Mouse (Mus musculus) megakaryocyte, embryonic 14.5 days (primary cell): Measurements from ENCODE around the gene Fam155a. TPM values are rescaled to one million over a fixed set of nuclear protein-coding genes. Genes with fewer than 3 reads are reported as not detected.

Experiments
- H3K27me3 ChIP-seq: replicated peaks from 2 replicates; pipeline ENCODE3; 2012; ENCODE audit warnings: inconsistent platforms
- H3K36me3 ChIP-seq: replicated peaks from 2 replicates; pipeline ENCODE3; 2012; ENCODE audit warnings: low read length, inconsistent platforms, mixed read lengths
- H3K4me1 ChIP-seq: 2 replicates; pipeline ENCODE4 v1.6.1; 2012; ENCODE audit warnings: inconsistent platforms
- H3K4me3 ChIP-seq: replicated peaks from 2 replicates; pipeline ENCODE3; 2012; ENCODE audit warnings: moderate library complexity, mild to moderate bottlenecking, inconsistent platforms
- H3K9me3 ChIP-seq: 2 replicates; pipeline ENCODE4 v1.6.1; 2012; ENCODE audit warnings: inconsistent platforms
- FLI1 ChIP-seq: IDR thresholded peaks from 2 replicates; pipeline ENCODE4 v1.6.1; 2012; ENCODE audit warnings: low read length, inconsistent platforms, mixed read lengths
- GATA1 ChIP-seq: IDR thresholded peaks from 3 replicates; pipeline ENCODE4 v1.6.1; 2012; ENCODE audit warnings: mixed read lengths, low read length, inconsistent platforms, borderline replicate concordance
- polyA plus RNA-seq: library from polyadenylated mRNA; stranded (reverse); fragments of >175 nt; gene quantifications from 2 replicates; pipeline ENCODE4 v1.2.3, GENCODE M21; 2012; ENCODE audit warnings: low replicate concordance; ENCODE audit not compliant: insufficient read depth

Gene Fam155a
- polyA plus RNA-seq, 1 experiment = 0.10 TPM

GRCm38 (mm10) chr8:9335285-9335932 lies 435.6 kb downstream of the Fam155a start:
- TF ChIP-seq FLI1 = no peak
- TF ChIP-seq GATA1 = no peak
- no peaks in the 10 kb centered on the region for H3K4me1 ChIP-seq
- no peaks in the 10 kb centered on the region for H3K27me3 ChIP-seq
- H3K4me3 ChIP-seq = no peak overlapping the region
- H3K9me3 ChIP-seq = no peaks in the 10 kb centered on the region; the same call in 1 of the 2 replicates
- H3K36me3 ChIP-seq = no peaks in the 10 kb centered on the region

- TF ChIP-seq GATA1 = no peak
- no peak for TF ChIP-seq FLI1
- H3K4me1 ChIP-seq = no peaks in the 10 kb centered on the region
- no peaks in the 10 kb centered on the region for H3K36me3 ChIP-seq
- no peaks in the 10 kb centered on the region; the same call in 1 of the 2 replicates for H3K9me3 ChIP-seq
- H3K27me3 ChIP-seq = no peaks in the 10 kb centered on the region
- no peak overlapping the region for H3K4me3 ChIP-seq
Measured at GRCm38 (mm10) chr8:9332766-9333165, 438.2 kb downstream of the Fam155a start.

DNA sequence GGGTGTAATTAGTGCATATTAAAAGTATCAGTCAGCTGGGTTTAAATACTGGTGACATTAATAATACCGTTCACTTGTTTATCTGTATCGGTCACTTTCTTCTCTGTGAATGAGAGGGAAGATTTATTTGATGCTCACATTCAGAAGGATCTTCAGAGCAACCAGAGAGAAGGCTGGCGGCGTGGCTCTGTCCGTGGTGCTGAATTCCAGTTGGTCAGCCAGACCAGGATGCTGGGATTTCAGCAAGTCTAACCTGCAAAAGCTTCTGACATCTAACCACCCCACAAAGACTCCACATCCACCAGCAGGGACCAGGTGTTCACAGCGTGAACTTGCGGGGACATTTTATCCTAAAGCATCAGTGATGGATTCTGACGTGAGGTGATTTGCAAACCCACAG lies 461.5 kb downstream of the Fam155a start:
- Histone ChIP-seq H3K9me3 (peaks cover 12% of the 10 kb centered on the region; the same call in 1 of the 2 replicates), H3K27me3 (no peaks in the 10 kb centered on the region), H3K4me1 (peaks cover 4% of the 10 kb centered on the region; the same call in 1 of the 2 replicates), H3K4me3 (no peak overlapping the region), H3K36me3 (no peaks in the 10 kb centered on the region)
- TF ChIP-seq FLI1 = no peak
- TF ChIP-seq GATA1 = no peak

GRCm38 (mm10) chr8:9303526-9304135 lies 467.3 kb downstream of the Fam155a start:
- H3K9me3 ChIP-seq = no peaks in the 10 kb centered on the region
- H3K36me3 ChIP-seq = no peaks in the 10 kb centered on the region
- no peak overlapping the region for H3K4me3 ChIP-seq
- no peaks in the 10 kb centered on the region for H3K4me1 ChIP-seq
- TF ChIP-seq FLI1 = no peak
- no peak for TF ChIP-seq GATA1
- H3K27me3 ChIP-seq = no peaks in the 10 kb centered on the region

- Histone ChIP-seq H3K27me3 (no peaks in the 10 kb centered on the region), H3K4me3 (no peak overlapping the region), H3K36me3 (no peaks in the 10 kb centered on the region), H3K9me3 (peaks cover 4% of the 10 kb centered on the region; the same call in 1 of the 2 replicates), H3K4me1 (no peaks in the 10 kb centered on the region)
- TF ChIP-seq FLI1 (no peak), GATA1 (no peak)
Measured at GRCm38 (mm10) chr8:9295046-9295445, 475.9 kb downstream of the Fam155a start.

- TF ChIP-seq GATA1 (no peak), FLI1 (no peak)
Measured at GRCm38 (mm10) chr8:9292532-9292931, 478.4 kb downstream of the Fam155a start.

DNA sequence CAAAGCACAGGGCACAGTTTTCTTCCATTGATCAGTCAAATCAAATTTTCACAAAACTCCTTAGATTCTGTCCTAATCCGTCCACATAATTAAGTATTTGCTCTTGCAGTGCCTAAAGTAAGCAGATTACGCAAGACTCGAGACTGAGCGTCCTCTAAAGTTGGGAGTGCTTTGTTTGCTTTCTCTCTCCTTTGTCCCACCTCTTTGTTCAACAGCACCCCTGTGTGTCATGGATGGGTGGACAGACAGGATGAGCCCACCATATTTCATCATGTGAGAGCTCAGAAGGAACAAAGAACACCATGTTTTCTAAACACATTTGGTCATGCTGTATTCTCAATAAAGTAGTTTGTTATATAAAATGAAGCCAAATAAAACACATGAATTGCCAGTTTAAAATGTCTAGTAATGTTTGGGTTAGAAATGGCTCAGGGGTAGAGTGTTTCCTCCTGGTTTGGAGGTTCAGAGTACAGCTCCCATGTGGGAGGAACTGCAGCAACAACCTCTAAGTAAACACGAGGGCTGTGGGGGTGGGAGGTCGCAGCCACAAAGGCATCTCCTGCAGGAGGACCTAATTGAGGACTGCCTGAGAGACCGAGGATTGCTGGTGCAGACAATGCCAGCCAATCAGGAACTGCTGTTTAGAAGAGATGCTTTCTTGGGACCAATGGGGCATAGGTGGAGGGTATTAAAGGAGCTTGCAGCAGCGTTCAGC lies 482.8 kb downstream of the Fam155a start:
- Histone ChIP-seq H3K4me1 (no peaks in the 10 kb centered on the region), H3K27me3 (no peaks in the 10 kb centered on the region)

More at GRCm38 (mm10) chr8:9292532-9292931, 478.4 kb downstream of the Fam155a start:
- H3K36me3 ChIP-seq = no peaks in the 10 kb centered on the region
- H3K27me3 ChIP-seq = no peaks in the 10 kb centered on the region
- H3K4me1 ChIP-seq = no peaks in the 10 kb centered on the region
- H3K9me3 ChIP-seq = peaks cover 4% of the 10 kb centered on the region; the same call in 1 of the 2 replicates
- no peak overlapping the region for H3K4me3 ChIP-seq

DNA sequence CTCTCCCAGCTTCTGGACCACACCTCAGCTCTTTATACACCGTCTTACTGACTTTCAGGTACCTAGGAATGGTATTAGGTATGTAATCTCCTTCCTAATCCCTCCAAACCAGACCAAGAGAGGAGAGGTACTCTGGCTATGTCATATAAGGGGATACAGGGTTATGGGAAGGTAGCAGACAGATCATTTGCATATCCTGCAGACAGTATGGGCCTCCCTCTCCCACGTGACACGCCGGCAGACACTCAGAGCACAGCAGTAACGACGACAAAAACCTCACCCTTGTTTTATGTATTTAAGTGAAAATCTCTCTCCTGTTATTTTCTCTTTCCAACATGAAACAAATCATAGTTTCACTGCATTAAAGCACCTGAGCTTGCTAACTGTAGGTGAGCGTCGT lies 496.8 kb downstream of the Fam155a start:
- TF ChIP-seq GATA1 = no peak
- TF ChIP-seq FLI1 = no peak
- Histone ChIP-seq H3K27me3 (no peaks in the 10 kb centered on the region), H3K4me1 (no peaks in the 10 kb centered on the region), H3K9me3 (peaks cover 4% of the 10 kb centered on the region; the same call in 1 of the 2 replicates), H3K36me3 (no peaks in the 10 kb centered on the region), H3K4me3 (no peak overlapping the region)

More for the DNA sequence above, 482.8 kb downstream of the Fam155a start:
- no peak overlapping the region for H3K4me3 ChIP-seq
- no peak for TF ChIP-seq GATA1
- no peak for TF ChIP-seq FLI1
- H3K9me3 ChIP-seq = no peaks in the 10 kb centered on the region
- H3K36me3 ChIP-seq = no peaks in the 10 kb centered on the region

DNA sequence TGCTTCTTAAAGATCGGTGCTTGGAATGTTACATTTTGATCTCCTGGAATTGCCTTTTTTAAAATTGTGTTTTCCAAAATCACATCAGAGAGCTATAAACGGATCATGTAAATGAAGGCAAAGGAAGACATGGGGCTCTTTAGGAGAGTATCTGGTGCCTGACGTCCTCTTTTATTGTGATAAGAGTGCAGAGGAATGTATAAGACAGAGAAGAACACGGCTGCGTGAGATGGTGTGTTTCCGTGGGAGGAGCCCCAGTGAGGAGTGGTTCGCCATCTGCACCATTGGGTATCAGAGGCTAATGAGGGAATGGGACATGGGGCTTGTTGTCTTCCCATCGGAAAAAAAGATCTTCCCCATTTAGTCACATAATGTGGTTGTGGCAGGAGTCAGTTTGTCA lies 506.6 kb downstream of the Fam155a start:
- peaks cover 17% of the 10 kb centered on the region; the same call in 1 of the 2 replicates for H3K9me3 ChIP-seq
- H3K36me3 ChIP-seq = no peaks in the 10 kb centered on the region
- no peaks in the 10 kb centered on the region for H3K4me1 ChIP-seq
- H3K4me3 ChIP-seq = no peak overlapping the region
- no peaks in the 10 kb centered on the region for H3K27me3 ChIP-seq
- TF ChIP-seq FLI1 (no peak), GATA1 (no peak)
